Mouse (Mus musculus): ENCODE results near the gene Rps9.

- TF ChIP-seq CTCF (conservative IDR thresholded peaks at IDR 0.05; ENCODE audit: insufficient read depth, insufficient read length, low read depth, low read length) (no peak), POLR2A (IDR thresholded peaks at IDR 0.05; ENCODE audit: low read depth, low read length) (no peak)
Measured at GRCm38 (mm10) chr7:3715249-3715648, 11.5 kb downstream of the Rps9 start.
